Mouse (Mus musculus): ENCODE data around the gene Fbxl2. TPM values are rescaled to one million over a fixed set of nuclear protein-coding genes. Genes with fewer than 3 reads are reported as not detected.
A peak's percentile ranks its signal among the peaks of the same experiment; 100 is the strongest.

Fbxl2 gene
- polyA plus RNA-seq, 1 experiment from 2014 or later, result 4.1 TPM

- no peak; the same call in 1 of the 2 replicates for ATAC-seq (ENCODE audit: low FRiP score, low TSS enrichment)
- Histone ChIP-seq H3K27ac (ENCODE audit: low read length) (no peak overlapping the region), H3K36me3 (ENCODE audit: insufficient read depth, low read length) (no peaks in the 10 kb centered on the region), H3K4me3 (ENCODE audit: low read length) (no peak overlapping the region), H3K4me2 (replicated peaks; ENCODE audit: low read depth, low read length) (no peak overlapping the region), H3K9ac (replicated peaks; ENCODE audit: low read length) (no peak overlapping the region), H3K9me3 (ENCODE audit: low read length) (no peaks in the 10 kb centered on the region), H3K4me1 (ENCODE audit: insufficient read depth, low read length) (no peaks in the 10 kb centered on the region), H3K27me3 (ENCODE audit: insufficient read depth, low read length) (no peaks in the 10 kb centered on the region)
- WGBS, result 60% methylated on average over 9 of the region's 9 CpGs
Measured at GRCm38 (mm10) chr9:114006801-114007200, 39.2 kb downstream of the Fbxl2 start.

GRCm38 (mm10) chr9:113998311-113998710, 47.7 kb downstream of the Fbxl2 start:
- no peak overlapping the region for H3K27ac ChIP-seq (ENCODE audit: low read length)
- no peak for ATAC-seq (ENCODE audit: low FRiP score, low TSS enrichment)
- no peak overlapping the region for H3K9ac ChIP-seq (replicated peaks; ENCODE audit: low read length)
- H3K4me1 ChIP-seq (ENCODE audit: insufficient read depth, low read length), result no peaks in the 10 kb centered on the region
- no peak overlapping the region for H3K4me2 ChIP-seq (replicated peaks; ENCODE audit: low read depth, low read length)
- 60% methylated on average over 2 of the region's 2 CpGs for WGBS
- no peaks in the 10 kb centered on the region for H3K9me3 ChIP-seq (ENCODE audit: low read length)
- H3K36me3 ChIP-seq (ENCODE audit: insufficient read depth, low read length), result 0 out of 2 replicates have a peak, but pooled peaks cover 3% of the 10 kb centered on the region
- no peak overlapping the region for H3K4me3 ChIP-seq (ENCODE audit: low read length)
- H3K27me3 ChIP-seq (ENCODE audit: insufficient read depth, low read length), result no peaks in the 10 kb centered on the region

- H3K4me2 ChIP-seq (replicated peaks; ENCODE audit: low read depth, low read length), result no peak overlapping the region
- no peaks in the 10 kb centered on the region for H3K27me3 ChIP-seq (ENCODE audit: insufficient read depth, low read length)
- H3K27ac ChIP-seq (ENCODE audit: low read length), result no peak overlapping the region
- no peaks in the 10 kb centered on the region; the same call in 1 of the 2 replicates for H3K4me1 ChIP-seq (ENCODE audit: insufficient read depth, low read length)
- no peak overlapping the region for H3K4me3 ChIP-seq (ENCODE audit: low read length)
- no peak overlapping the region for H3K9ac ChIP-seq (replicated peaks; ENCODE audit: low read length)
- no peak for ATAC-seq (ENCODE audit: low FRiP score, low TSS enrichment)
- 88% methylated on average over 7 of the region's 7 CpGs for WGBS
- no peaks in the 10 kb centered on the region for H3K9me3 ChIP-seq (ENCODE audit: low read length)
- no peaks in the 10 kb centered on the region for H3K36me3 ChIP-seq (ENCODE audit: insufficient read depth, low read length)
Measured at GRCm38 (mm10) chr9:113992810-113993209, 53.2 kb downstream of the Fbxl2 start.

GRCm38 (mm10) chr9:113990547-113991248, 55.3 kb downstream of the Fbxl2 start:
- no peaks in the 10 kb centered on the region; the same call in 1 of the 2 replicates for H3K4me1 ChIP-seq (ENCODE audit: insufficient read depth, low read length)
- peak overlapping the region; percentile 55 for H3K9ac ChIP-seq (replicated peaks; ENCODE audit: low read length)

GRCm38 (mm10) chr9:113984946-113985620, 60.9 kb downstream of the Fbxl2 start:
- ATAC-seq (ENCODE audit: low FRiP score, low TSS enrichment), result no peak
- Histone ChIP-seq H3K27ac (ENCODE audit: low read length) (no peak overlapping the region), H3K9ac (replicated peaks; ENCODE audit: low read length) (no peak overlapping the region), H3K4me1 (ENCODE audit: insufficient read depth, low read length) (peaks cover 3% of the 10 kb centered on the region; the same call in 1 of the 2 replicates), H3K9me3 (ENCODE audit: low read length) (no peaks in the 10 kb centered on the region), H3K27me3 (ENCODE audit: insufficient read depth, low read length) (no peaks in the 10 kb centered on the region), H3K36me3 (ENCODE audit: insufficient read depth, low read length) (peaks cover under 1% of the 10 kb centered on the region; the same call in 1 of the 2 replicates), H3K4me3 (ENCODE audit: low read length) (no peak overlapping the region), H3K4me2 (replicated peaks; ENCODE audit: low read depth, low read length) (no peak overlapping the region)
- WGBS, result 77% methylated on average over 13 of the region's 13 CpGs

More at GRCm38 (mm10) chr9:113990547-113991248, 55.3 kb downstream of the Fbxl2 start:
- Histone ChIP-seq H3K27me3 (ENCODE audit: insufficient read depth, low read length) (no peaks in the 10 kb centered on the region), H3K4me2 (replicated peaks; ENCODE audit: low read depth, low read length) (peak overlapping the region; percentile 55), H3K36me3 (ENCODE audit: insufficient read depth, low read length) (no peaks in the 10 kb centered on the region), H3K4me3 (ENCODE audit: low read length) (peak overlapping the region; percentile 33), H3K27ac (ENCODE audit: low read length) (no peak overlapping the region), H3K9me3 (ENCODE audit: low read length) (no peaks in the 10 kb centered on the region)
- ATAC-seq (ENCODE audit: low FRiP score, low TSS enrichment), result peak; percentile 83
- WGBS, result 16% methylated on average over 18 of the region's 18 CpGs

- Histone ChIP-seq H3K27me3 (ENCODE audit: insufficient read depth, low read length) (no peaks in the 10 kb centered on the region), H3K4me3 (ENCODE audit: low read length) (no peak overlapping the region), H3K9ac (replicated peaks; ENCODE audit: low read length) (no peak overlapping the region), H3K9me3 (ENCODE audit: low read length) (no peaks in the 10 kb centered on the region), H3K27ac (ENCODE audit: low read length) (no peak overlapping the region), H3K36me3 (ENCODE audit: insufficient read depth, low read length) (peaks cover 19% of the 10 kb centered on the region; the same call in 1 of the 2 replicates), H3K4me2 (replicated peaks; ENCODE audit: low read depth, low read length) (no peak overlapping the region), H3K4me1 (ENCODE audit: insufficient read depth, low read length) (peaks cover 8% of the 10 kb centered on the region; the same call in 1 of the 2 replicates)
- 74% methylated on average over 11 of the region's 11 CpGs for WGBS
- no peak for ATAC-seq (ENCODE audit: low FRiP score, low TSS enrichment)
Measured at GRCm38 (mm10) chr9:113982883-113983670, 62.9 kb downstream of the Fbxl2 start.

- H3K36me3 ChIP-seq (ENCODE audit: insufficient read depth, low read length), result peaks cover 19% of the 10 kb centered on the region; the same call in 1 of the 2 replicates
- no peak overlapping the region for H3K4me3 ChIP-seq (ENCODE audit: low read length)
- H3K27ac ChIP-seq (ENCODE audit: low read length), result no peak overlapping the region
- no peaks in the 10 kb centered on the region for H3K9me3 ChIP-seq (ENCODE audit: low read length)
- H3K9ac ChIP-seq (replicated peaks; ENCODE audit: low read length), result no peak overlapping the region
- H3K4me2 ChIP-seq (replicated peaks; ENCODE audit: low read depth, low read length), result no peak overlapping the region
- peaks cover 8% of the 10 kb centered on the region; the same call in 1 of the 2 replicates for H3K4me1 ChIP-seq (ENCODE audit: insufficient read depth, low read length)
- WGBS, result 89% methylated on average over 2 of the region's 2 CpGs
- ATAC-seq (ENCODE audit: low FRiP score, low TSS enrichment), result no peak
- H3K27me3 ChIP-seq (ENCODE audit: insufficient read depth, low read length), result no peaks in the 10 kb centered on the region
Measured at GRCm38 (mm10) chr9:113982451-113982850, 63.5 kb downstream of the Fbxl2 start.

GRCm38 (mm10) chr9:113981099-113981880, 64.7 kb downstream of the Fbxl2 start:
- Histone ChIP-seq H3K27me3 (ENCODE audit: insufficient read depth, low read length) (no peaks in the 10 kb centered on the region), H3K4me1 (ENCODE audit: insufficient read depth, low read length) (peaks cover 8% of the 10 kb centered on the region; the same call in 1 of the 2 replicates), H3K9ac (replicated peaks; ENCODE audit: low read length) (no peak overlapping the region), H3K9me3 (ENCODE audit: low read length) (no peaks in the 10 kb centered on the region), H3K4me3 (ENCODE audit: low read length) (no peak overlapping the region), H3K27ac (ENCODE audit: low read length) (no peak overlapping the region), H3K36me3 (ENCODE audit: insufficient read depth, low read length) (peaks cover 26% of the 10 kb centered on the region), H3K4me2 (replicated peaks; ENCODE audit: low read depth, low read length) (no peak overlapping the region)
- no peak for ATAC-seq (ENCODE audit: low FRiP score, low TSS enrichment)
- WGBS, result 68% methylated on average over 16 of the region's 16 CpGs

GRCm38 (mm10) chr9:113979356-113979755, 66.6 kb downstream of the Fbxl2 start:
- WGBS, result 56% methylated on average over 13 of the region's 13 CpGs
- no peak for ATAC-seq (ENCODE audit: low FRiP score, low TSS enrichment)
- peaks cover 8% of the 10 kb centered on the region; the same call in 1 of the 2 replicates for H3K4me1 ChIP-seq (ENCODE audit: insufficient read depth, low read length)
- H3K9me3 ChIP-seq (ENCODE audit: low read length), result no peaks in the 10 kb centered on the region
- H3K9ac ChIP-seq (replicated peaks; ENCODE audit: low read length), result no peak overlapping the region
- H3K27me3 ChIP-seq (ENCODE audit: insufficient read depth, low read length), result no peaks in the 10 kb centered on the region
- H3K36me3 ChIP-seq (ENCODE audit: insufficient read depth, low read length), result peaks cover 43% of the 10 kb centered on the region
- no peak overlapping the region for H3K27ac ChIP-seq (ENCODE audit: low read length)
- no peak overlapping the region for H3K4me3 ChIP-seq (ENCODE audit: low read length)
- no peak overlapping the region for H3K4me2 ChIP-seq (replicated peaks; ENCODE audit: low read depth, low read length)
